Mouse (Mus musculus): ENCODE measurements at regions not wholly inside any gene's neighbourhood (a gene's known extent, or its start where the extent isn't known, plus 50 kb on each side); places are given as distances from the start of the nearest gene placed in this dataset.
"Not testable (repeated sequence)": the region's sequence is repeated elsewhere in the genome, so short reads cannot be mapped to it uniquely, and the experiment has no call there.

DNA sequence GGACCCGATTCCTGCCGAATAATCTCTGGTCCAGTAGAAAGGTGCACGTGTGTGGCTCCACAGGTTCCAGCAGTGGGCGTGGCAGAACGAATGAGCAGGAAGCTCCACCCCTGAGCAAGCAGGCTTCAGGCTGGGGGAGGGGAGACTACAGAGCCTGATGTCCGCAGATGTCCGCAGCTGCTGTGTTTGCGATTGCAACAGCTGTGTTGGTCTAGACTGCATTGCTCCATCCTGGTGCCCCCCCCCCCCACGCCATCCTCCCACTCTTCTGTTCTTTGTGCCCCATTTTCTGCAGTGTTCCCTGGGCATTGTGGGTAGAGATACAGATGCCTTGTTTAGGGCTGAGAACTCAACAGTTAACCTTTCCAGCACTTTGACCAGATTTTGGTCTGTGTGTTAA is 150.3 kb upstream of the Trpc7 start:
- DNase-seq: not testable (repeated sequence)

DNA sequence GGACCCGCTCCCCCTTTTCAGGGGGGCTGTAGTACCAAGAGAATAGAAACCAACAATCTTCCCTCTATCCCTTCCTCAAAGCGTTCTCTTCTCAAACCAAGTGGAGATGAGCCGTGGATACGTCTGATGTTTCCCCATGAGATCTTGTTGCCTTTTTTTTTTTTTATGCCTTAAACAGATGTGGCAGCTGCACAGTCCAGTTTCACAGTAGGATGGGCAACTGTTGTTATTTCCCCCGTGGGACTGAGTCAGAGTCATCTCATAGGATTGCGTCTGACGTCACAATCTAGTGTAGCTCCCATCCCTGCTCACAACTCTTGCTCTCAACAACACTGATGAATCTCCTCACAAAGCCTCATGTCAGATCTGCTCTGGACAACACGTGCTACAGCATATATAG is 148.7 kb upstream of the Trpc7 start:
- Histone ChIP-seq H3K4me3 (replicated peaks; ENCODE audit: low read depth, low read length) (no peak overlapping the region), H3K9ac (replicated peaks; ENCODE audit: low read length) (no peak overlapping the region), H3K27ac (replicated peaks; ENCODE audit: low read depth, low read length) (no peak overlapping the region), H3K27me3 (ENCODE audit: control insufficient read depth, insufficient read depth, low read length) (no peaks in the 10 kb centered on the region), H3K4me2 (ENCODE audit: low read length) (no peak overlapping the region), H3K4me1 (ENCODE audit: control insufficient read depth, insufficient read depth, low read length) (no peaks in the 10 kb centered on the region), H3K9me3 (ENCODE audit: control insufficient read depth, low read length) (no peaks in the 10 kb centered on the region), H3K36me3 (ENCODE audit: control insufficient read depth, insufficient read depth, low read length) (no peaks in the 10 kb centered on the region)
- DNase-seq: no peak
- ATAC-seq (ENCODE audit: low FRiP score, low TSS enrichment): no peak
- WGBS: 88% methylated on average over 8 of the region's 8 CpGs

More for the DNA sequence above, 150.3 kb upstream of the Trpc7 start:
- H3K9me3 ChIP-seq (ENCODE audit: control insufficient read depth, low read length); H3K4me2 ChIP-seq (ENCODE audit: low read length); H3K27me3 ChIP-seq (ENCODE audit: control insufficient read depth, insufficient read depth, low read length); H3K9ac ChIP-seq (replicated peaks; ENCODE audit: low read length); H3K36me3 ChIP-seq (ENCODE audit: control insufficient read depth, insufficient read depth, low read length); ATAC-seq (ENCODE audit: low FRiP score, low TSS enrichment); H3K27ac ChIP-seq (replicated peaks; ENCODE audit: low read depth, low read length); H3K4me3 ChIP-seq (replicated peaks; ENCODE audit: low read depth, low read length); H3K4me1 ChIP-seq (ENCODE audit: control insufficient read depth, insufficient read depth, low read length): not testable (repeated sequence)
- WGBS: 37% methylated on average over 7 of the region's 9 CpGs

DNA sequence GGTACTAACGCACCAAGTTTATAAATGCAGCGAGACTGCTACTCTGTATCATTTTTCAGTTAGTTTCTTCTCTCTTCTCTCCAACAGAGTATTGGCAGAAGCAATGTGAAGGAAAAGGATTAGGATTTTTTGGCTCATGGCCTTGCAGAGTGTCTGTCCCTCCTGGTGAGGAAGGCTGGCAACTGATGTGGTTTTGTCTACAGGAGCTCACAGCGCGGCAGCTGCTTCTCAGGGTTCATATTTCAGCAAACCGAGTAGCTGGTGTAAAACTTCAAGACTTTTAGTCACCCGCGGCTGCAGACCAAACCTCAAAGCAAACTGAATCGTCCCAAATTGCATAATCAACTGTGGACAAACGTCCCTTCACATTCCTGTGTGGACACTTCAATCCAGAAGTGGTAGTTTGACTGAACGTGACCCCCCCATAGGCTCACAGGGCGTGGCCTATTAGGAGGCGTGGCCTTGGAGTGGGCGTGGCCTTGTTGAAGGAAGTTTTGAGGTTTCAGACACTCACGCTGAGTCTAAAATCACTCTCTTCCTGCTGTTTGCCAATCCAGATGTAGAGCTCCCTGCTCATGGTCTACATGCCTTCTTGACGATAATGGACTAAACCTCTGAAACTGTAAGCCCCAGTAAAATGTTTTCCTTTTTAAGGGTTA is 147.7 kb upstream of the Trpc7 start:
- no peak overlapping the region for H3K9ac ChIP-seq (replicated peaks; ENCODE audit: low read length)
- WGBS: 91% methylated on average over 15 of the region's 15 CpGs
- ATAC-seq (ENCODE audit: low FRiP score, low TSS enrichment) (no peak), DNase-seq (no peak)
- no peaks in the 10 kb centered on the region for H3K27me3 ChIP-seq (ENCODE audit: control insufficient read depth, insufficient read depth, low read length)
- H3K4me1 ChIP-seq (ENCODE audit: control insufficient read depth, insufficient read depth, low read length): no peaks in the 10 kb centered on the region
- H3K9me3 ChIP-seq (ENCODE audit: control insufficient read depth, low read length): no peaks in the 10 kb centered on the region
- no peak overlapping the region for H3K4me3 ChIP-seq (replicated peaks; ENCODE audit: low read depth, low read length)
- H3K4me2 ChIP-seq (ENCODE audit: low read length): no peak overlapping the region
- H3K36me3 ChIP-seq (ENCODE audit: control insufficient read depth, insufficient read depth, low read length): no peaks in the 10 kb centered on the region
- H3K27ac ChIP-seq (replicated peaks; ENCODE audit: low read depth, low read length): no peak overlapping the region

DNA sequence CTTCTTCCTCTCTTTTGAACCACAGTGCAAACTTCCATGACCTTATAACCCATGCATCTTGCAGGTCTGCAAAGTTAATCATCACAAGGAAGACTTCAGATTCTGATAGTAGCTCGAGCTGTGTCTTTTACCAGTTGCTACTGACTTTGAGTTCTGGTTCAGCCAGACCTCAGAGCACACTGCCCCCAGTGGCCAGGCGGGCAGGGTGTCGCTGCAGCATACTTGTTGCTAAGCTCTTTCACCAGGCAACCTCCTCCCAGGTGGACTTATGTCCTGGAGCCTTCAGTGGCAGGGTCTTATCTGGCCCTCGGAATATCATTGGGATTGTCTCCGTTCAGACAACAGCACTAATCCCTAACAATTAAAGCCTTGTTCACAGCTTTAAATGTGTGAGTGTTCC is 146.7 kb upstream of the Trpc7 start:
- no peak overlapping the region for H3K9ac ChIP-seq (replicated peaks; ENCODE audit: low read length)
- ATAC-seq (ENCODE audit: low FRiP score, low TSS enrichment) (no peak), DNase-seq (no peak)
- 78% methylated on average over 5 of the region's 5 CpGs for WGBS
- H3K4me1 ChIP-seq (ENCODE audit: control insufficient read depth, insufficient read depth, low read length): no peaks in the 10 kb centered on the region
- H3K36me3 ChIP-seq (ENCODE audit: control insufficient read depth, insufficient read depth, low read length): no peaks in the 10 kb centered on the region
- no peak overlapping the region for H3K27ac ChIP-seq (replicated peaks; ENCODE audit: low read depth, low read length)
- no peak overlapping the region for H3K4me2 ChIP-seq (ENCODE audit: low read length)
- H3K27me3 ChIP-seq (ENCODE audit: control insufficient read depth, insufficient read depth, low read length): no peaks in the 10 kb centered on the region
- no peaks in the 10 kb centered on the region for H3K9me3 ChIP-seq (ENCODE audit: control insufficient read depth, low read length)
- no peak overlapping the region for H3K4me3 ChIP-seq (replicated peaks; ENCODE audit: low read depth, low read length)

DNA sequence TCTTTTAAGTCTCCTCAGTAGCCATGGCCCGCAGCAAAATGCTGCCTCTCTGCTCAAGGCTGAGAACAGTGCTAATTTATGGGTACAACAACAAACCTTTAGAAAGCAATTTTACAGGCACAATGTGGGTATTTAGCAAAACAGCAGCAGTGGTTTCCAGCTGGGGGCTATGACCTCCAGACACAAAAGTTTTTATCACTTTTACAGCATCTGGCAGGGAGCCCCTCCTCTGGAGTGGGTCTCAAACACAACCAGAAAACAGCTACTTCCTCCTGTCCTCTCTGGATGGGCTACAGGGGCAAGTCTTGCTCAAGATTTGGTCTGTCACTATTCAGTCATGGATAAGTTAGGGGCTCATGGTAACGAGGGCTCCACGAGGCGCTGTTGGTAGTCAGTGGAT is 137.1 kb upstream of the Trpc7 start:
- no peaks in the 10 kb centered on the region for H3K4me1 ChIP-seq (ENCODE audit: control insufficient read depth, insufficient read depth, low read length)
- WGBS: 74% methylated on average over 4 of the region's 4 CpGs
- no peak overlapping the region for H3K27ac ChIP-seq (replicated peaks; ENCODE audit: low read depth, low read length)
- ATAC-seq (ENCODE audit: low FRiP score, low TSS enrichment) (no peak), DNase-seq (no peak)
- no peak overlapping the region for H3K9ac ChIP-seq (replicated peaks; ENCODE audit: low read length)
- H3K36me3 ChIP-seq (ENCODE audit: control insufficient read depth, insufficient read depth, low read length): no peaks in the 10 kb centered on the region
- no peak overlapping the region for H3K4me3 ChIP-seq (replicated peaks; ENCODE audit: low read depth, low read length)
- no peak overlapping the region for H3K4me2 ChIP-seq (ENCODE audit: low read length)
- H3K9me3 ChIP-seq (ENCODE audit: control insufficient read depth, low read length): no peaks in the 10 kb centered on the region
- no peaks in the 10 kb centered on the region for H3K27me3 ChIP-seq (ENCODE audit: control insufficient read depth, insufficient read depth, low read length)

DNA sequence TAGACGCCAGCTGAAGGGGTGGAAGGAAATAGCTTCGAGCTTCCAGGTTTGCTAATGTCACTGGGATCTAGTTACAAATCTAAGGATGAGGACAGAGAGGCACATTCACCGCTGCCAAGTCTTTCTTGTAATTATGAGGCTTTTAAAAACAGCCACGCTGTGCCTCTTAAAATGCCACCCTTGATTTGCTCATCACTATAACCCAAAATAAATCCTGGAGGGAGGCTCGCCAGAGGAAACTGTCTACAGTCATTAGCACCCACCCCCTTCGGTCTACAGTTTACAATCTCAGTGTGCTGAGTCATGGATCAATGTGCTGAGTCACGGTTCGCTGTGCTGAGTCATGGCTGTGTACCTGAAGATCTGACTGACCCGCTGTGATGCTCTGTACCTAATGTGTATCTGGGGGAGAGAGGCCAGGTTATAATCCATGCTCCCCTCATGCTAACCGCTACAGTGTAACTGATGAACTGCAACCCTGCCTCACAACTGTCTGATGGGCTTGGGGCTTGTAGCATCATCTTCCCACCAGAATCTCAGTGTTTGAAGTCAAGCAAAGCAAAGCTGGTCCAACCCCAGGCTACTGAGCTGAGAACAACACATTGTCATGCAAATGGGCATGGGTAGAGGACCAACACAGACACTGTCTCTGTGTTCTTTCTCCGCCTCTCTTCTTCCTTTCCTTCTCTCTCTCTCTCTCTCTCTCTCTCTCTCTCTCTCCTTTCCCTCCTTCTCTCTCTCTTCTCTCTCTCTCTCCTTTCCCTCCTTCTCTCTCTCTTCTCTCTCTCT is 122.0 kb upstream of the Trpc7 start:
- no peak overlapping the region for H3K27ac ChIP-seq (replicated peaks; ENCODE audit: low read depth, low read length)
- no peaks in the 10 kb centered on the region for H3K27me3 ChIP-seq (ENCODE audit: control insufficient read depth, insufficient read depth, low read length)
- WGBS: 81% methylated on average over 11 of the region's 11 CpGs
- no peaks in the 10 kb centered on the region for H3K9me3 ChIP-seq (ENCODE audit: control insufficient read depth, low read length)
- DNase-seq (no peak), ATAC-seq (ENCODE audit: low FRiP score, low TSS enrichment) (no peak)
- H3K36me3 ChIP-seq (ENCODE audit: control insufficient read depth, insufficient read depth, low read length): no peaks in the 10 kb centered on the region
- H3K4me1 ChIP-seq (ENCODE audit: control insufficient read depth, insufficient read depth, low read length): no peaks in the 10 kb centered on the region
- H3K9ac ChIP-seq (replicated peaks; ENCODE audit: low read length): no peak overlapping the region
- H3K4me2 ChIP-seq (ENCODE audit: low read length): no peak overlapping the region
- H3K4me3 ChIP-seq (replicated peaks; ENCODE audit: low read depth, low read length): no peak overlapping the region

DNA sequence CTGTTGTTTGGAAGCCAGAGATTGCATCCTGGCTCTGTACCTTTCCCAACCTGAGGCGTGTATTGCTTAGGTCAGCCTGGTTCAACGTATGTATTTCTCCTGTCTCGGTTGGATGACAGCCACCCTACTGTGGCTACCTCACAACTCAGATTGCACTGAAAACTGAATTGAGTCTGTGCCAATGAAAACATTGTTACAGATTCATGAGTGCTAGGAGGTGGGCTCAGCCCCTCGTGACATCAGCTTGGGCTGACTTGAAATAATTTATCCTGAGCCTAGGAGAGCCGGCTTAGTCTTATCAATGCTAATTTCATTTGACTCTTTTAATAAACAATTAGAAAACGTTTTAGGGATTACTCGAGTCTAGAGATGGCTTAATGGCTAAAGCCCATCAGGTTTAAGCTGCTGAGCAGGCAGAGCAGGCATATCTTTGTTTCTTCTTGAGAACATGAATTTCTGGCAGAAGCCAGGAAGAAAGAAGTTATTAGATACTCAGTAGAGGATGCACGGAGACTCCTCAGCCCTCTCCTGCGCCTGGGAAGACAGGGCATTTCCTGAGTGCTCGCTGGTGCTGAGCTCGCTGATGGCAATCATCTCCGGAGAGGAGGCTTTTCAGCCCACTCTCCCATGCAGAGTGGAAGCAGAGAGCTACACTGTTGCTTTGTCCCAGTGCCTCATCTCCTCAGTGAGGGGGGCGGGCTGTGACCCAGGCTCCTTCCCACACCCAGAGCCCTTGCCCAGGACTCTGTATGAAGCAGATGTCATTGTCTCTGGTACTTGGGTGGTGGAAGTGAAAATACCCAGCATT is 120.9 kb upstream of the Trpc7 start:
- no peak overlapping the region for H3K9ac ChIP-seq (replicated peaks; ENCODE audit: low read length)
- H3K27ac ChIP-seq (replicated peaks; ENCODE audit: low read depth, low read length): peak overlapping the region; percentile 26
- H3K4me1 ChIP-seq (ENCODE audit: control insufficient read depth, insufficient read depth, low read length): no peaks in the 10 kb centered on the region
- DNase-seq: peak; percentile 53
- no peaks in the 10 kb centered on the region for H3K27me3 ChIP-seq (ENCODE audit: control insufficient read depth, insufficient read depth, low read length)
- no peaks in the 10 kb centered on the region for H3K9me3 ChIP-seq (ENCODE audit: control insufficient read depth, low read length)
- ATAC-seq (ENCODE audit: low FRiP score, low TSS enrichment): no peak
- WGBS: 40% methylated on average over 13 of the region's 13 CpGs
- no peaks in the 10 kb centered on the region for H3K36me3 ChIP-seq (ENCODE audit: control insufficient read depth, insufficient read depth, low read length)
- H3K4me2 ChIP-seq (ENCODE audit: low read length): no peak overlapping the region
- no peak overlapping the region for H3K4me3 ChIP-seq (replicated peaks; ENCODE audit: low read depth, low read length)

DNA sequence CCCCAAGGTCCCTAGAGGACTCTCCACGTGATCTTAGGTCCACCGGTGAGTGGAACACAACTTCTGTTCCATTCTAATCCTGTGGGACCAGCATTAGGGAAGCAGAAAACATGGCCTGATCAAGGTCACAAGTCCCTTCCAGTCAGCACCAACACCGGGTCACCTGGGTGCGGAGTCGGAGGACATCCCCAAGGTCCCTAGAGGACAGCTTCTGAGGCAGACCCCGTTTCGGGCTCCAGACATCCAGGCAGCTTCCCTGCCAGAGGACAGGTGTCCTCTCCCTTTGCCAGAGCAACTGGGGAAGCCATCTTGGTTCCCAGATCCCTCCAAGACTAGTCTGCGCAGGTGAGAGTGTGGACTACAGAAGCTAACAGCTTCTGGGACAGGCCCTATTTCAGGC is 111.4 kb upstream of the Trpc7 start:
- WGBS: 93% methylated on average over 8 of the region's 8 CpGs
- peaks cover 10% of the 10 kb centered on the region; the same call in 1 of the 2 replicates for H3K4me1 ChIP-seq (ENCODE audit: control insufficient read depth, insufficient read depth, low read length)
- not testable (repeated sequence) for ATAC-seq (ENCODE audit: low FRiP score, low TSS enrichment); H3K27ac ChIP-seq (replicated peaks; ENCODE audit: low read depth, low read length); H3K4me3 ChIP-seq (replicated peaks; ENCODE audit: low read depth, low read length); H3K9me3 ChIP-seq (ENCODE audit: control insufficient read depth, low read length); H3K36me3 ChIP-seq (ENCODE audit: control insufficient read depth, insufficient read depth, low read length); H3K9ac ChIP-seq (replicated peaks; ENCODE audit: low read length); H3K27me3 ChIP-seq (ENCODE audit: control insufficient read depth, insufficient read depth, low read length); H3K4me2 ChIP-seq (ENCODE audit: low read length); DNase-seq

All from midbrain, embryonic 14.5 days (tissue).